Mouse (Mus musculus) kidney, adult 2 months (tissue): Measurements from ENCODE around the gene Utrn. TPM values are rescaled to one million over a fixed set of nuclear protein-coding genes. Genes with fewer than 3 reads are reported as not detected.
A peak's percentile ranks its signal among the peaks of the same experiment; 100 is the strongest.

Source experiments
- DNase-seq: peaks from one replicate; pipeline ENCODE4 v3.0.0; 2021
- H3K27ac ChIP-seq: fragments of 200-500 bp; 2 replicates; pipeline ENCODE4 v1.5.1; 2012; ENCODE audit warnings: low read depth, low read length, control low read depth, inconsistent platforms; ENCODE audit not compliant: insufficient read depth
- H3K27me3 ChIP-seq: fragments of 200-500 bp; replicated peaks from 2 replicates; pipeline ENCODE4 v1.6.1; 2012; ENCODE audit warnings: mild to moderate bottlenecking, moderate library complexity, low read length, inconsistent platforms; ENCODE audit not compliant: control insufficient read depth, insufficient read depth
- H3K36me3 ChIP-seq: fragments of 200-500 bp; 2 replicates; pipeline ENCODE4 v1.6.1; 2012; ENCODE audit warnings: mild to moderate bottlenecking, moderate library complexity, low read length, inconsistent platforms; ENCODE audit not compliant: control insufficient read depth, insufficient read depth
- H3K4me1 ChIP-seq: fragments of 200-500 bp; 2 replicates; pipeline ENCODE4 v1.6.1; 2011; ENCODE audit warnings: low read length; ENCODE audit not compliant: control insufficient read depth, insufficient read depth
- H3K4me3 ChIP-seq: fragments of 200-500 bp; 2 replicates; pipeline ENCODE4 v1.5.1; 2011; ENCODE audit warnings: mild to moderate bottlenecking, low read depth, low read length, control low read depth; ENCODE audit not compliant: insufficient read depth
- CTCF ChIP-seq: fragments of 200-500 bp; conservative IDR thresholded peaks from 2 replicates; pipeline ENCODE4 v1.5.1; 2011; ENCODE audit warnings: low read depth, mild to moderate bottlenecking, control low read depth, low read length, moderate library complexity, mixed read lengths; ENCODE audit not compliant: insufficient read depth, insufficient read length
- POLR2A ChIP-seq: fragments of 200-500 bp; IDR thresholded peaks from one replicate; pipeline ENCODE4 v1.6.1; 2011; ENCODE audit warnings: low read depth, low read length, control low read depth
- WGBS: fragments of 180-500 bp; shearing (Covaris S2); methylation state at CpG from one replicate; pipeline ENCODE4 v1.1.7; 2018; 5-methylcytosine and 5-hydroxymethylcytosine counted together
- polyA plus RNA-seq: library from polyadenylated mRNA; depleted of rRNA; stranded (reverse); fragments of >200 nt; gene quantifications from 2 replicates; pipeline ENCODE4 v1.2.3, GENCODE M21; 2012

Gene Utrn
- polyA plus RNA-seq, 1 experiment = 20.8 TPM

DNA sequence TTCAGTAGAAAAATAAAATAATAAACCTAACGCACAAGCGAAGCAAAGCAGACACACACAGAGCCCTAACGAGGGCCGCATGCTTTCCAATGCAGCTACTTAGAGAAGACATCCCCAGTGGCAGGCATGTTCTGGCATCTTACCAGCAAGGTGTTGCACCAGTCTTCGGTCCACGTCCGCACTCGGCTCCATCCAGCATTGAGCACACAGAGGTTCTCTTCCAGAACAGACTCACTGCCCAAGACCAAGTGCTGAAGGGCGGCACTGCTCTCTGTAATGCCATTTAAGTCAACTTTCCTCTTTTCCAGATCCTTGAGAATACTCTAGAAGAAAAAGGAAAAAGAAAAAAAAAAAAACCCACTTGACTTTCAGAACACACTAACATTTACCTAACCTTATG lies 197.6 kb downstream of the Utrn start:
- no peaks in the 10 kb centered on the region for H3K36me3 ChIP-seq
- H3K4me1 ChIP-seq = no peaks in the 10 kb centered on the region
- no peak overlapping the region for H3K27ac ChIP-seq
- 96% methylated on average over 9 of the region's 9 CpGs for WGBS
- no peak overlapping the region for H3K4me3 ChIP-seq
- no peak for TF ChIP-seq CTCF
- TF ChIP-seq POLR2A = no peak
- no peak for DNase-seq
- H3K27me3 ChIP-seq = no peaks in the 10 kb centered on the region

- H3K27ac ChIP-seq = no peak overlapping the region
- WGBS = 95% methylated on average over 4 of the region's 4 CpGs
- H3K4me1 ChIP-seq = no peaks in the 10 kb centered on the region
Measured at GRCm38 (mm10) chr10:12662035-12662434, 207.1 kb downstream of the Utrn start.

GRCm38 (mm10) chr10:12658023-12658744 lies 211.0 kb downstream of the Utrn start:
- WGBS = 83% methylated on average over 8 of the region's 8 CpGs
- peak; percentile 2 for DNase-seq
- H3K36me3 ChIP-seq = peaks cover 4% of the 10 kb centered on the region; the same call in 1 of the 2 replicates
- no peak overlapping the region for H3K4me3 ChIP-seq
- no peaks in the 10 kb centered on the region for H3K4me1 ChIP-seq
- no peak overlapping the region for H3K27ac ChIP-seq
- TF ChIP-seq POLR2A (no peak), CTCF (no peak)
- H3K27me3 ChIP-seq = no peaks in the 10 kb centered on the region

More at GRCm38 (mm10) chr10:12662035-12662434, 207.1 kb downstream of the Utrn start:
- no peak for DNase-seq
- Histone ChIP-seq H3K36me3 (peaks cover 6% of the 10 kb centered on the region), H3K27me3 (no peaks in the 10 kb centered on the region), H3K4me3 (no peak overlapping the region)
- TF ChIP-seq CTCF (0 out of 2 replicates have a peak, but pooled peaks have one; percentile 20), POLR2A (no peak)

- no peaks in the 10 kb centered on the region; the same call in 1 of the 2 replicates for H3K27me3 ChIP-seq
- no peak for DNase-seq
- H3K4me3 ChIP-seq = no peak overlapping the region
- no peak overlapping the region for H3K27ac ChIP-seq
- TF ChIP-seq POLR2A (no peak), CTCF (no peak)
- WGBS = 77% methylated on average over 3 of the region's 3 CpGs
- H3K4me1 ChIP-seq = no peaks in the 10 kb centered on the region
- no peaks in the 10 kb centered on the region for H3K36me3 ChIP-seq
Measured at GRCm38 (mm10) chr10:12652988-12653387, 216.2 kb downstream of the Utrn start.

GRCm38 (mm10) chr10:12646119-12646518 lies 223.0 kb downstream of the Utrn start:
- H3K27me3 ChIP-seq = no peaks in the 10 kb centered on the region
- H3K4me3 ChIP-seq = no peak overlapping the region
- 88% methylated on average over 5 of the region's 5 CpGs for WGBS
- no peak for DNase-seq
- H3K4me1 ChIP-seq = no peaks in the 10 kb centered on the region
- H3K36me3 ChIP-seq = no peaks in the 10 kb centered on the region; the same call in 1 of the 2 replicates
- TF ChIP-seq POLR2A (no peak), CTCF (no peak)
- no peak overlapping the region for H3K27ac ChIP-seq

DNA sequence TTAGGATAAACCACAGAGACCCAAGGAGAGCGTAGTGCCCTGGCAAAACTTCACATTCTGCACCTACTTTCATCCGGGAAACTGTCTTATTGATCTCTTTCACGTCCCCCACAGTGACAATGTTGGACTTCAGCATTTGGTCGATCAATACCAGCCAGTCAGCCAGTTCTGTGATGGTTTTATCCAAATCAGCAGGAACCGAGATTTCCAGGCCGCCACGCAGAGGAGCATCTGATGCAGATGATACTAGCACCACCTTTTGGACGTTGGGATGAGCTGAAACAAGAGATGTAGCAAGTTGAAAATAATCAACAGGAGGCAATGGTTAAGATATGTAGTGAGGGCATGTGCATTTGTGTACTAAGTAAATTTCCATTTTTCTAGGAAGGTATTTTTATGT lies 225.8 kb downstream of the Utrn start:
- no peak overlapping the region for H3K27ac ChIP-seq
- no peaks in the 10 kb centered on the region; the same call in 1 of the 2 replicates for H3K36me3 ChIP-seq
- TF ChIP-seq POLR2A (no peak), CTCF (peak; percentile 45; the same call in 1 of the 2 replicates)
- no peaks in the 10 kb centered on the region for H3K27me3 ChIP-seq
- 81% methylated on average over 8 of the region's 8 CpGs for WGBS
- no peak overlapping the region for H3K4me3 ChIP-seq
- H3K4me1 ChIP-seq = no peaks in the 10 kb centered on the region
- DNase-seq = no peak

DNA sequence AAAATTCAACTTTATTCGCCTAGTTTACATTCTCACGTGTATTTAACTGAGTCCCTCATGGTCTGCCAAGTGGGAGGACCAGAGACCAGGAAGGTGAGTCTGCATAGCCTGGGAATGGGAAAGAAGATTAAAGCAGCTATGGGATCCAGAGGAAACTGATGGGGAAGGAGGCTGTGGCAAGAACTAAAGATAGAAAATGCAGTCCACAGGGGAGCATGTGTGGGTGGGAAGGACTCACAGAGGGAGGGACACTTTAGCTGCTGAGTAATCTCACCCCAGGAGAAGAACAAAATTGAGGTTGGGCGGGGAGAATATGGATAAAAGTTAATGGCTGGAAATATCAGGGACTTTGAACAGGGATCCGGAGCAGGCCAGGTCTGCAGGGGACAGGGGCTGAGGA lies 229.5 kb downstream of the Utrn start:
- TF ChIP-seq POLR2A = no peak
- no peak for TF ChIP-seq CTCF

More for the DNA sequence above, 229.5 kb downstream of the Utrn start:
- no peak overlapping the region for H3K4me3 ChIP-seq
- H3K27me3 ChIP-seq = no peaks in the 10 kb centered on the region
- H3K4me1 ChIP-seq = no peaks in the 10 kb centered on the region
- no peak for DNase-seq
- 80% methylated on average over 4 of the region's 4 CpGs for WGBS
- H3K36me3 ChIP-seq = peaks cover 2% of the 10 kb centered on the region
- H3K27ac ChIP-seq = no peak overlapping the region
